Mouse (Mus musculus): Measurements from ENCODE around the gene Ilkap.

Ilkap gene

DNA sequence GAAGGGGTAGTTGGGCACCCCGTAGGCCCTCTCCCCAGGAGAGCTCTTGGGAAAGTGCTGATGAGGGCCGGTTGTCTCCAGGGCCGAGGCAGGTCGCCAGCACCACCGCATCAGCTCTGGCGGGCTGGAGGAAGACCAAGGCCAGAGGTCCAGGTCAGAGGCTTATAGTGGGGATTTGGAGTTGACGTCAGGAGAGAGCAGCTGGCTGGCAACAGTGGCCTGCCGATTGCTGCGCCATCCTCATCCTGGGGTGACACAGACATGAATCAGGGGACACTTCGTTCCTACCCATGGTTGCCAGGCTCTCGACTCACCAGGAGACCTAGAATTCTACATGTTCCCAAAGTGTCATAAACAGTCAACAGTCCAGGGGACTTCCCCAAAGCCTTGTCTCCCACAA is 42.5 kb downstream of the Ilkap start:
- no peak for DNase-seq (ENCODE audit: low spot score in 2 of 2)

DNA sequence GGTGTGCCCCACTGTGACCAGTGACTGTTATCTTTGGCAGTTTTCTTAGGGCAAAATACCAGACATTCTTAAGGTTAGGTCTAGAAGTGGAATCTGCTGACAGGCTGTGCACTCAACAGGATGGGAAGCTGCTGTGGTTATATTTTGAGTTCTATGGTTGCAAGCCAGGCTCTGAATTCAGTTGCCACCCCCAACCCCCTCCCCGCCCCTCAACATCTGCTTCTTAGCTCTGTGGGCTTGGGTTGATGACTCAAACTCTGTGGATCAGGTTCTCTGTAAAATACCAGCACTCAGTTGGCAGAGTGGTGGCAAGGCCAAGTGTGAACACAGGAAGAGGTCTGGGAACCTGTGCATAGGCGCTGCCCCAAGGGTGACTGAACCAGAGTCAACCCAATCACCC is 46.3 kb downstream of the Ilkap start:
- DNase-seq (ENCODE audit: low spot score in 2 of 2), result no peak

DNA sequence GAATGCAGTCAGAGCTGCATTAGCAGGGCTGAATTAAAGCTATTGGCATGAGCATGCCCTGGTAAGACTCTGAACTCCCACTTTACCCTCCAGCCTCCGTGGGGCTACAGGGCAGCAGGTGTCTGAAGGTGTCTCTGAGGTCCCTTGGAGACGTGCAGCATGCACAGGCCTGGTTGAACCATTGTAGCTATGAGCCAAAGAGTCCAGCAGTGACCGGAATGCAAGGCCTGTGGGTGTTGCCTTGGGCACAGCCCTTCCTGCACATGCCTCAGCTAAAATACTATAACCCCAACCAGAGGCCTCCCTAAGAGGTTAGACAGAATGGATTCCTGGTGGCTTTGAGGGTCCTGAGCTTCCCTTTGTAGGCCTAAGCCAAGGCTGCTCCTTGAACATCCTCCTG is 47.4 kb downstream of the Ilkap start:
- no peak for DNase-seq (ENCODE audit: low spot score in 2 of 2)

DNA sequence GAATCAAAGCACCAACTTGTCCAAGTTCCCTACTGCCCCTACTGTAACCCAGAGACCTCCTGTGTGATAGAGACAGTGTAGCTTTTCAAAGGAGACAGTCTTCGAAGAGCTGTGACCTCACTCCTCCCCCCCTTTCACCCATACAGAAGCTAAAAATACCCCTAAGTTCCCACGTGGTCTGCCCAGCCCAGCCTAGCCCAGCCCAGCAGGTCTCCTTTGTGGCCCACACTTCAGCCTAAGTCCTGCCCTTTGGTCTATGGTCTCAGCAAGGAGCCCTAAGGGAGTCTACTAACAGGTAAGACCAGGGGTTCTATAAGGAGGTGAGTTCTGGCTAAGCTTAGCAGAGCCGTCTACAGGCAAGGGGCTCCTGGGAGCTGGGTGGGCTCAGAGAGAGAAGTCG is 47.8 kb downstream of the Ilkap start, which contains the start of gene Klhl30:
Klhl30 (plus strand) TSS at position 176 of the 400 bp plus-strand sequence.
- no peak for DNase-seq (ENCODE audit: low spot score in 2 of 2)

DNA sequence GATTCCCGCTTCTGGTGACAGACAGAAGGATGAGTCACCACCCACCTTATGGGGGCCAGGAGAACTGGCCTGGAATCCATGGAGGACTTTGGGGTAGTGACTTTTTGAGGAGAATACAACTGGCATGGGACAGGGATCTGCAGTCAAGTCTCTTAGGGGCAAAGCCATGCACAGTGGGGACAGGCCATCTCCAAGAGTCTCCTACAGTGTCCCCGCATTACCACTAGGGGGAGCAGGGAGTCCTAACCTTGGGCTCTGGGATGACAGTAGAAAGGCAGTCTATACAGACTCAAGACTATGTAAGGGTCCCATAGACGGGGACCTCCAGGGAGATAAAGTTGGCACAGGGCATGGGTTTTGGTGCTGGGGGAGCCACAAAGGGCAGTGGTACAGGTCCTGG is 51.7 kb downstream of the Ilkap start:
- DNase-seq (ENCODE audit: low spot score in 2 of 2), result peak; percentile 63 to 68

DNA sequence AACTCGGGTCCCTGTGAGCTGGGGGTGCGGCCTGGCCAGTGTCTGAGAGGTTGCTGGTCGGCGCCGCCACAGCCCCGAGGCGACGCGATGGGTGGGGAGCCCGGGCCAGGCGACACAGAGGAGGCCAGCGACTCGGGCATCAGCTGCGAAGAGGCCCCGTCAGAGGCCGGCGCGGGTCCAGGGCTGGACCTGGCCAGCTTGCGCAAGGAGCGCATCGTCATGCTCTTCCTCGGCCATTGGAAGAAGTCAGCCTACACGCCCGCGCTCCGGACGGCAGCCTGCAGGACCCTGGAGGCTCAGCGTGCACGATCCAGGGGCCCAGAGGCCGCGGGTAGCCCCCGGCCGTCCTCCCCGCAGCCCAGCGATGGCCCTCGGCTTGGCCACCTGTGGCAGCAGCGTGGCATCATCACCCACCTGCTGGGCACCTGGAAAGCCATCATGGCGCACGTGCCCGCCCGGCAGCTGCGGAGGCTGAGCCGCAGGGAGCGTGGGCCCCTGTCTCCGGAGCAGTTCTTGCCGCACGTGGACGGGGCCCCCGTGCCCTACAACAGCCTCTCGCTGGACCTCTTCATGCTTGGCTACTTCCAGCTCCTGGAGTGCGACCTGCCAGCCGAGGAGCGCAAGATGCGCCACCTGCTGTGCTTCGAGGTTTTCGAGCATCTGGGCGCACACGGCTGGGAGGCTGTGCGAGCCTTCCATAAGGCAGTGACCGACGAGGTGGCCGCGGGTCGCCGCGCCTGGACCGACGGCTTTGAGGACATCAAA is 53.5 kb downstream of the Ilkap start:
- DNase-seq (ENCODE audit: low spot score in 2 of 2), result no peak

DNA sequence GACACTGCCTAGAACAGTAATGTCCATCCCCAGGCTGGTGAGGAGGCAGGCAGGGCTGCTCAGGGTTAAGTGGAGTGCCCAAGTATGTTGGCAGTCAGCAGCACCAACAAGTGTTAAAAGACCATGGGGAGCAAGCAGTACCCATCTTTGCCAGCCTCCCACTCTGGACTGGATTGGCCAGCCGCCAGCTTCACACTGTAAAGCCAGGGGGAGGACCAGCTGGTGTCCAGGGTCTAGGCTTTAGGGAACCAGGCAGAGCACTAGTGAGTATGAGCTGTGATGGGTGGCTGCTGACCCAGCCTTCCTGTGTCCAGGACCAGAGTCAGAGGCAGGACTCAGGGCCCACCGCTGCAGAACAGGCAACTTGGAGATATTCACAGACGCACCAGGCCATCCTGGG is 54.6 kb downstream of the Ilkap start:
- DNase-seq (ENCODE audit: low spot score in 2 of 2), result peak; percentile 27 to 51

DNA sequence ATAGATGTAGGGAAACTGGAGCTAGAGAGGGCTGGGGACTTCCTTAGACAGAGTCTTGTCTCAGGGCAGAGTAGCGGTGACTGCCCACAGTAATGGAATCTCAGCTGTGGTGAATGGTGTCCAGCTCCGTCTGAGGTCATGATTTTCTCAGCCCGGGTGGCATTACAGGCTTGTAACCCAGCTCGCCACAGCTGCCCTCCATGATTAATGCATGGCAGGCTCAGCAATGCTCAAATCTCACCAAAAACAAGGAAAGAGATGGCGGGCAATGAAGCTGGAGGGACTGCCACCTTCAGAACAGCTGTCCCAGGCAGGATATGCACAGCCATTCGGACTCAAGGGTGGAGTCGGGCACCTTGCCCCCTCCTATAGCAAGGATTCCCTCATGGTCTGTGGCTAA is 61.3 kb downstream of the Ilkap start:
- no peak for DNase-seq (ENCODE audit: low spot score in 2 of 2)

DNA sequence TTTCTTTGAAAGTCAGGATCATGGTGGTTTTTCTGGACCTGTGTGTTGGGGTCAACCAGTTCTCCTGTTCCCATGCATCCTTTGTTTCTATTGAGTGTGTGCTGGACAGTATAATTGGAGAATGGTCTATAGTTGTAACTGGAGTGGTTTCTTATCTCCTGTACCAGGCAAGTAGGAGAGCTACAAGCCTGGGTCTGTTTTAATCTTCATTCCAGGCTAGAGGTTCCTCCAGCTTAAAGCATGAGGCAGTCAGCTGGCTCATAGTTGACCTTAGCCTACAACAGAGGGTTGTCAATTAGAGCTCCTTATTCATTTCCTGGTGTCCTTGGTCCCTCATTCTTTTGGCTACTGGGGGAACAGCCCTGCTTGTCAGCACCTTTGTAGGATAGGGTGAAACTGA is 65.0 kb downstream of the Ilkap start:
- DNase-seq (ENCODE audit: low spot score in 2 of 2), result no peak

DNA sequence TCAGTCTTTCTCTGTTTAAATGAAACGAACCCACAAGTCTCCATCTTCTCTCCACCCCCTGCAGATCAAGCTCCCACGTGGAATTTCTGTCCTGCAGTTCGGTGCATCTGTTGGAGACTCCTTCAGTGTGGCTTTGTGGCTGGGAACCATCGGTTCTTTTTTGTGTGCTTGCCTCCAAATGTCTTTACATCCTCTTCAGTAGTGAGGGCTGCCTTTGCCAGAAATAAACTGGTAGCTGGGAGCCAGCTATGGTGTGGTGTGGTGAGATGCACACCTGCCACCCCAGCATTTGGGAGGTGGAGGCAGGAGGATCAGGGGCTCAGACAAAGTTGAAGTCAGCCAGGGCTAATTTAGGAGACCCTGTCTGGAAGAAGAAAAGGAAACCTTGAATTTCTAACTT is 66.5 kb downstream of the Ilkap start:
- peak; percentile 36 to 55 for DNase-seq (ENCODE audit: low spot score in 2 of 2)

DNA sequence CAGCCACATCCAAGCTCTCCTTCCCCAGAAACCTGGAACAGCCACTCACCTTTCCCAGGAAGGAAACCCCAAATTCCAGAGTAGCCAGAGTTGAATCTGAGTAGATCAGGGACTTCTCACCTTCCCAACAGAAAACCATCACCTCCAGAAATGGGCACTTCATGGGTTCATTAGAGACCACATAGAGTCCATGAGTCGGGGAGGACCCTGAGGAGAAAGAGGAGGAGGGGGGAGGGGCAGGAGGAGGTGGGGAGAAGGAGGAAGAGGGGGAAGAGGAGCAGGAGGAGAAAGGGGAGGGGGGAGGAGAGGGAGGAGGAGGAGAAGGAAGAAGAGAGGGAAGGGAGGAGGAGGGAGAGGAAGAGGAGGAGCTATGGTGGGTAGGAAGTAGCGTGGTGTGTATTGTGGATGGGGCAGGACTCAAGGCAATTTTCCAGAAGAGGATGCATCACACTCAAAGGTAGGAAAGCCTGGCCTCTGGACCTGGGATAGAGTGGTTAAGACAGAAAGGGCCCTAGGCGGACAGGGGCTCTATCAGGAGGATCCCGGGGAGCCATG is 73.0 kb downstream of the Ilkap start:
- DNase-seq (ENCODE audit: low spot score in 2 of 2), result no peak

DNA sequence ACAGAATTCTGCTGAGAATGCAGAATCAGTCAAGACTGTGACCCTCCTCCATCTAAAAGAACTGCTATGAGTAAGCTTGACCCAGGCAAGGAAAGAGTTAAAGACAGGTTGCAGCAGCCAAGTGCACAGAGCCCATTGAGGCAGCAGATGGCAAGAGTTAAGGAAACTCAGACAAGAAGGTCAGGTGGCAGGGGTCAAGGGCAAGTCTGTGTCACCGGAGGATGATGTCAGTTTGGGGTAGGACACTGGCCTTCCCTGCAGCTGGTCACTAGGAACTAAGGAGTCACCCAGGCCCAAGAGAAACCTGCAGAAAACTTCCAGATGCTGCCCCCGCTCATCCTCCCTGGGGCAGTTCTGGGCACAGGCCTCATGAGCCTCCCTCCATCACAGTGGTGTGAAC is 74.0 kb downstream of the Ilkap start:
- no peak for DNase-seq (ENCODE audit: low spot score in 2 of 2)
